Comparison of ENCODE assay signal across 11 mouse cellular contexts in genomic region chr6:8046446-8046845, GRCm38 (mm10).
A peak's percentile ranks its signal among the peaks of the same experiment; 100 is the strongest.
DNase-seq lines count a peak whose midpoint lies in the region; ATAC-seq and TF ChIP-seq lines count a peak whose summit lies in the region.
"Had no signal": no experiment of that assay in that cellular context is flagged by ENCODE, and none has a peak within 500 bp of the region (broad histone marks: within the 10 kb centered on the region; RNA-seq: fewer than 3 reads in every experiment).

No protein-coding gene starts in this region.

- WGBS in lung, embryonic 16.5 days: 20% methylated on average over 4 of the region's 4 CpGs
- 38% methylated on average over 4 of the region's 4 CpGs for whole genome bisulfite sequencing in lung, adult 2 months
- WGBS in embryonic facial prominence, embryonic 11.5 days: 51% methylated on average over 4 of the region's 4 CpGs
- 24% methylated on average over 4 of the region's 4 CpGs for WGBS in kidney, embryonic 16.5 days
- 26% methylated on average over 4 of the region's 4 CpGs for WGBS in stomach, embryonic 16.5 days
- WGBS in midbrain, embryonic 16.5 days: 78% methylated on average over 4 of the region's 4 CpGs

- 0 out of 2 replicates have a peak overlapping the region, but pooled peaks have one; percentile 2 for H3K27ac ChIP-seq in lung, embryonic 16.5 days (ENCODE audit: low read length)
- no peak overlapping the region for H3K27ac ChIP-seq in embryonic facial prominence, embryonic 11.5 days (replicated peaks; ENCODE audit: low read depth, low read length)
- H3K27ac ChIP-seq in kidney, embryonic 16.5 days (ENCODE audit: low read length): no peak overlapping the region
- H3K27ac ChIP-seq in stomach, embryonic 16.5 days (ENCODE audit: low read length): peak overlapping the region; percentile 34; the same call in 1 of the 2 replicates
- H3K27ac ChIP-seq in midbrain, embryonic 16.5 days (ENCODE audit: low read length): no peak overlapping the region
- H3K27ac ChIP-seq: embryonic facial prominence, embryonic 12.5 days; macrophage had no signal

- DNase-seq in lung, adult 2 months: no peak
- peak; percentile 58 for DNase-seq in embryonic facial prominence, embryonic 11.5 days (ENCODE audit: low spot score)
- no peak for DNase-seq in right cerebral cortex, postnatal 4 days
- DNase-seq: thymus, postnatal 4 days had no signal

- no peak overlapping the region for H3K4me3 ChIP-seq in lung, embryonic 16.5 days (ENCODE audit: low read length)
- no peak overlapping the region for H3K4me3 ChIP-seq in lung, adult 2 months (replicated peaks; ENCODE audit: extremely low read depth, low read depth, low read length)
- H3K4me3 ChIP-seq in embryonic facial prominence, embryonic 11.5 days (ENCODE audit: low read depth, low read length): no peak overlapping the region
- no peak overlapping the region for H3K4me3 ChIP-seq in kidney, embryonic 16.5 days (ENCODE audit: low read length)
- no peak overlapping the region for H3K4me3 ChIP-seq in stomach, embryonic 16.5 days (replicated peaks; ENCODE audit: low read length)
- no peak overlapping the region for H3K4me3 ChIP-seq in midbrain, embryonic 16.5 days (ENCODE audit: low read depth, low read length)
- H3K4me3 ChIP-seq: embryonic facial prominence, embryonic 12.5 days had no signal

- H3K36me3 ChIP-seq in lung, embryonic 16.5 days (ENCODE audit: control insufficient read depth, insufficient read depth, low read length): no peaks in the 10 kb centered on the region
- H3K36me3 ChIP-seq in embryonic facial prominence, embryonic 11.5 days (replicated peaks; ENCODE audit: control insufficient read depth, insufficient read depth, low read depth, low read length): no peaks in the 10 kb centered on the region
- H3K36me3 ChIP-seq in kidney, embryonic 16.5 days (ENCODE audit: insufficient read depth, low read length): no peaks in the 10 kb centered on the region
- no peaks in the 10 kb centered on the region for H3K36me3 ChIP-seq in stomach, embryonic 16.5 days (ENCODE audit: control insufficient read depth, insufficient read depth, low read length)
- no peaks in the 10 kb centered on the region for H3K36me3 ChIP-seq in midbrain, embryonic 16.5 days (ENCODE audit: control insufficient read depth, insufficient read depth, low read length)
- H3K36me3 ChIP-seq: embryonic facial prominence, embryonic 12.5 days had no signal

- no peak for TF ChIP-seq POLR2A in lung, adult 2 months (IDR thresholded peaks at IDR 0.05; ENCODE audit: borderline replicate concordance, extremely low read depth, low read depth, low read length)

- H3K4me2 ChIP-seq in lung, embryonic 16.5 days (ENCODE audit: low read depth, low read length): no peak overlapping the region
- no peak overlapping the region for H3K4me2 ChIP-seq in embryonic facial prominence, embryonic 11.5 days (ENCODE audit: low read depth, low read length)
- no peak overlapping the region for H3K4me2 ChIP-seq in kidney, embryonic 16.5 days (replicated peaks; ENCODE audit: low read depth, low read length)
- H3K4me2 ChIP-seq in stomach, embryonic 16.5 days (ENCODE audit: low read depth, low read length): no peak overlapping the region
- no peak overlapping the region for H3K4me2 ChIP-seq in midbrain, embryonic 16.5 days (ENCODE audit: low read length)
- H3K4me2 ChIP-seq: embryonic facial prominence, embryonic 12.5 days had no signal

- no peak for TF ChIP-seq CTCF in lung, adult 2 months (IDR thresholded peaks at IDR 0.05; ENCODE audit: insufficient read depth, low read length)

- no peaks in the 10 kb centered on the region for H3K4me1 ChIP-seq in lung, embryonic 16.5 days (replicated peaks; ENCODE audit: control insufficient read depth, insufficient read depth, low read length)
- peaks cover 3% of the 10 kb centered on the region for H3K4me1 ChIP-seq in lung, adult 2 months (ENCODE audit: control insufficient read depth, insufficient read depth, low read length)
- H3K4me1 ChIP-seq in embryonic facial prominence, embryonic 11.5 days (ENCODE audit: control insufficient read depth, insufficient read depth, low read length): no peaks in the 10 kb centered on the region
- no peaks in the 10 kb centered on the region for H3K4me1 ChIP-seq in kidney, embryonic 16.5 days (ENCODE audit: insufficient read depth, low read length)
- H3K4me1 ChIP-seq in stomach, embryonic 16.5 days (ENCODE audit: control insufficient read depth, insufficient read depth, low read length): 0 out of 2 replicates have a peak, but pooled peaks cover 4% of the 10 kb centered on the region
- H3K4me1 ChIP-seq in midbrain, embryonic 16.5 days (ENCODE audit: control insufficient read depth, insufficient read depth, low read length): no peaks in the 10 kb centered on the region
- H3K4me1 ChIP-seq: embryonic facial prominence, embryonic 12.5 days had no signal

- H3K9me3 ChIP-seq in lung, embryonic 16.5 days (ENCODE audit: control insufficient read depth, low read length): no peaks in the 10 kb centered on the region
- H3K9me3 ChIP-seq in embryonic facial prominence, embryonic 11.5 days (replicated peaks; ENCODE audit: control insufficient read depth, low read length): no peaks in the 10 kb centered on the region
- H3K9me3 ChIP-seq in kidney, embryonic 16.5 days (ENCODE audit: low read length): no peaks in the 10 kb centered on the region
- no peaks in the 10 kb centered on the region for H3K9me3 ChIP-seq in stomach, embryonic 16.5 days (replicated peaks; ENCODE audit: control insufficient read depth, low read length)
- H3K9me3 ChIP-seq in midbrain, embryonic 16.5 days (replicated peaks; ENCODE audit: control insufficient read depth, low read length, poor library complexity, severe bottlenecking): no peaks in the 10 kb centered on the region
- H3K9me3 ChIP-seq: embryonic facial prominence, embryonic 12.5 days had no signal

- ATAC-seq in lung, embryonic 16.5 days (ENCODE audit: low read depth): peak; percentile 47
- ATAC-seq in embryonic facial prominence, embryonic 11.5 days (replicated peaks; ENCODE audit: insufficient number of reproducible peaks, low FRiP score, low TSS enrichment, low read depth): no peak
- ATAC-seq in kidney, embryonic 16.5 days (ENCODE audit: low FRiP score, low TSS enrichment): peak; percentile 35; the same call in 1 of the 2 replicates
- peak; percentile 62; the same call in 1 of the 2 replicates for ATAC-seq in stomach, embryonic 16.5 days (ENCODE audit: insufficient read depth, low FRiP score)
- no peak for ATAC-seq in midbrain, embryonic 16.5 days
- ATAC-seq: forebrain, embryonic 16.5 days had no signal

- no peaks in the 10 kb centered on the region for H3K27me3 ChIP-seq in lung, embryonic 16.5 days (ENCODE audit: control insufficient read depth, insufficient read depth, low read depth, low read length)
- H3K27me3 ChIP-seq in embryonic facial prominence, embryonic 11.5 days (ENCODE audit: control insufficient read depth, insufficient read depth, low read length): no peaks in the 10 kb centered on the region
- H3K27me3 ChIP-seq in kidney, embryonic 16.5 days (ENCODE audit: insufficient read depth, low read length): no peaks in the 10 kb centered on the region
- no peaks in the 10 kb centered on the region for H3K27me3 ChIP-seq in stomach, embryonic 16.5 days (ENCODE audit: control insufficient read depth, insufficient read depth, low read length)
- no peaks in the 10 kb centered on the region for H3K27me3 ChIP-seq in midbrain, embryonic 16.5 days (ENCODE audit: control insufficient read depth, insufficient read depth, low read depth, low read length)
- H3K27me3 ChIP-seq: embryonic facial prominence, embryonic 12.5 days had no signal

- H3K9ac ChIP-seq in lung, embryonic 16.5 days (ENCODE audit: low read length): no peak overlapping the region
- no peak overlapping the region for H3K9ac ChIP-seq in embryonic facial prominence, embryonic 11.5 days (replicated peaks; ENCODE audit: low read length)
- no peak overlapping the region for H3K9ac ChIP-seq in kidney, embryonic 16.5 days (replicated peaks; ENCODE audit: low read length)
- no peak overlapping the region for H3K9ac ChIP-seq in stomach, embryonic 16.5 days (ENCODE audit: low read length)
- no peak overlapping the region for H3K9ac ChIP-seq in midbrain, embryonic 16.5 days (ENCODE audit: low read depth, low read length)
- H3K9ac ChIP-seq: embryonic facial prominence, embryonic 12.5 days had no signal

Comparison
In these comparisons a context has a peak if more than half of its experiments do, and no peak if none do; other contexts are left out.
1. ATAC-seq: peak in lung, embryonic 16.5 days (single experiment), kidney, embryonic 16.5 days (single experiment) and stomach, embryonic 16.5 days (single experiment); none in embryonic facial prominence, embryonic 11.5 days (single experiment) and midbrain, embryonic 16.5 days (single experiment).
2. H3K27ac ChIP-seq: peak in lung, embryonic 16.5 days (single experiment) and stomach, embryonic 16.5 days (single experiment); none in embryonic facial prominence, embryonic 11.5 days (single experiment), kidney, embryonic 16.5 days (single experiment) and midbrain, embryonic 16.5 days (single experiment).